Mouse (Mus musculus) liver, embryonic 14.5 days (tissue): ENCODE data around the gene Col4a3. TPM values are rescaled to one million over a fixed set of nuclear protein-coding genes. Genes with fewer than 3 reads are reported as not detected.
A peak's percentile ranks its signal among the peaks of the same experiment; 100 is the strongest.

Experiments used
- ATAC-seq: fragments of 200-750 bp; cut with Nextera tagmentation; 2 replicates; pipeline ENCODE4 v1.8.0; 2017; ENCODE audit warnings: moderate number of reproducible peaks, mild to moderate bottlenecking, moderate library complexity; ENCODE audit not compliant: insufficient read depth
- DNase-seq, 3 experiments: peaks; one replicate each; pipeline ENCODE4 v3.0.0-alpha.2; 2012 to 2013; ENCODE audit warnings: low read depth in 3 of 3, low spot score in 3 of 3
- H3K27ac ChIP-seq: fragments of 300-500 bp; sonication (generic); 2 replicates; pipeline ENCODE4 v1.5.1; 2014; ENCODE audit warnings: moderate library complexity, mild to moderate bottlenecking, control low read depth, inconsistent platforms
- H3K27me3 ChIP-seq: fragments of 300-500 bp; sonication (generic); 2 replicates; pipeline ENCODE4 v1.6.1; 2014; ENCODE audit warnings: mild to moderate bottlenecking, low read length, moderate library complexity; ENCODE audit not compliant: control insufficient read depth, insufficient read depth
- H3K36me3 ChIP-seq: fragments of 300-500 bp; sonication (generic); replicated peaks from 2 replicates; pipeline ENCODE4 v1.6.1; 2014; ENCODE audit warnings: low read depth; ENCODE audit not compliant: control insufficient read depth, insufficient read depth
- H3K4me1 ChIP-seq, 2 experiments: fragments of 200-500 bp in 1 of 2; fragments of 300-500 bp in 1 of 2; sonication (generic) in 1 of 2; replicated peaks; 2 replicates each; pipeline ENCODE4 v1.6.1; 2012 to 2014; ENCODE audit warnings: antibody characterized with exemption in 1 of 2, inconsistent platforms in 1 of 2, low read length in 1 of 2; ENCODE audit not compliant: control insufficient read depth in 2 of 2, insufficient read depth in 2 of 2
- H3K4me2 ChIP-seq: fragments of 300-500 bp; sonication (generic); 2 replicates; pipeline ENCODE4 v1.6.1; 2014; ENCODE audit warnings: low read depth, mild to moderate bottlenecking, control low read depth, moderate library complexity
- H3K4me3 ChIP-seq, 2 experiments: fragments of 200-500 bp in 1 of 2; fragments of 300-500 bp in 1 of 2; sonication (generic) in 1 of 2; 2 replicates each; pipeline ENCODE4 v1.5.1; 2012 to 2014; ENCODE audit warnings: low read depth in 2 of 2, low read length in 2 of 2, mild to moderate bottlenecking in 2 of 2, control low read depth in 1 of 2, inconsistent platforms in 1 of 2, moderate library complexity in 1 of 2; ENCODE audit not compliant: insufficient read depth in 1 of 2
- H3K9ac ChIP-seq: fragments of 300-500 bp; sonication (generic); replicated peaks from 2 replicates; pipeline ENCODE4 v1.6.1; 2014; ENCODE audit warnings: mild to moderate bottlenecking, control low read depth, moderate library complexity
- H3K9me3 ChIP-seq: fragments of 300-500 bp; sonication (generic); 2 replicates; pipeline ENCODE4 v1.6.1; 2016; ENCODE audit warnings: low read length, mixed read lengths; ENCODE audit not compliant: control insufficient read depth
- CTCF ChIP-seq: IDR thresholded peaks from 2 replicates; pipeline ENCODE4 v1.5.1; 2016; ENCODE audit warnings: antibody characterized with exemption, low read depth, control low read depth
- EP300 ChIP-seq: IDR thresholded peaks from 2 replicates; pipeline ENCODE4 v1.6.1; 2016; ENCODE audit warnings: antibody characterized with exemption, low read depth
- WGBS: fragments of 180-500 bp; shearing (Covaris S2); extraction: QIAGEN DNeasy Blood & Tissue Kit; methylation state at CpG from one replicate; pipeline ENCODE4 v1.1.7; 2014; ENCODE audit not compliant: insufficient replicate concordance; 5-methylcytosine and 5-hydroxymethylcytosine counted together
- polyA plus RNA-seq, 2 experiments: library from polyadenylated mRNA; depleted of rRNA in 1 of 2; stranded (reverse) in 1 of 2; unstranded in 1 of 2; fragments of >200 nt; fragmentation: Nextera tagmentation in 1 of 2; extraction: Ambion mirVana in 1 of 2; gene quantifications; 2 replicates each; pipeline versions ENCODE4 v1.2.1 to v1.2.3; 2012 to 2014

The Col4a3 gene
- polyA plus RNA-seq, 2 experiments = 0.10 TPM

- TF ChIP-seq CTCF (peak; percentile 23; the same call in 1 of the 2 replicates), EP300 (no peak)
- DNase-seq (no peak), ATAC-seq (no peak)
- no peaks in the 10 kb centered on the region for H3K36me3 ChIP-seq
- no peak overlapping the region for H3K4me3 ChIP-seq
- H3K4me2 ChIP-seq = no peak overlapping the region
- 70% methylated on average over 2 of the region's 2 CpGs for WGBS
- H3K27me3 ChIP-seq = no peaks in the 10 kb centered on the region
- H3K4me1 ChIP-seq = peaks cover 9 to 14% of the 10 kb centered on the region in 2 experiments; a peak in 3 of 4 replicates
- no peaks in the 10 kb centered on the region for H3K9me3 ChIP-seq
- no peak overlapping the region for H3K9ac ChIP-seq
- H3K27ac ChIP-seq = no peak overlapping the region
These were observed 51.7 kb downstream of the Col4a3 start for GRCm38 (mm10) chr1:82638428-82638827.

GRCm38 (mm10) chr1:82641316-82641987 lies 54.7 kb downstream of the Col4a3 start:
- peak in 2 of 3 experiments; percentile 44 to 46 for DNase-seq
- H3K27me3 ChIP-seq = no peaks in the 10 kb centered on the region
- no peaks in the 10 kb centered on the region for H3K9me3 ChIP-seq
- whole genome bisulfite sequencing = 29% methylated on average over 18 of the region's 18 CpGs
- H3K4me1 ChIP-seq = peaks cover 9 to 14% of the 10 kb centered on the region in 2 experiments; a peak in 3 of 4 replicates
- no peak overlapping the region for H3K27ac ChIP-seq
- H3K9ac ChIP-seq = peak overlapping the region; percentile 29; the same call in 1 of the 2 replicates
- H3K36me3 ChIP-seq = no peaks in the 10 kb centered on the region
- ATAC-seq = no peak
- TF ChIP-seq CTCF = peak; percentile 97
- no peak for TF ChIP-seq EP300
- peak overlapping the region; percentile 64 for H3K4me2 ChIP-seq
- peak overlapping the region in 1 of 2 experiments; percentile 43; a peak in 2 of 4 replicates for H3K4me3 ChIP-seq

- peak overlapping the region; percentile 61 for H3K4me2 ChIP-seq
- 8% methylated on average over 10 of the region's 10 CpGs for WGBS
- no peaks in the 10 kb centered on the region for H3K36me3 ChIP-seq
- H3K4me1 ChIP-seq = peaks cover 9 to 13% of the 10 kb centered on the region in 2 experiments
- H3K27ac ChIP-seq = peak overlapping the region; percentile 18; the same call in 1 of the 2 replicates
- peak; percentile 93 for ATAC-seq
- H3K4me3 ChIP-seq = peak overlapping the region; percentile 8 to 17
- no peak for TF ChIP-seq CTCF
- TF ChIP-seq EP300 = peak; percentile 87
- H3K27me3 ChIP-seq = no peaks in the 10 kb centered on the region
- peak; percentile 63 to 66 (median 66) for DNase-seq
- peak overlapping the region; percentile 28 for H3K9ac ChIP-seq
- no peaks in the 10 kb centered on the region for H3K9me3 ChIP-seq
These were observed 61.3 kb downstream of the Col4a3 start for GRCm38 (mm10) chr1:82647989-82648388.

- no peak overlapping the region for H3K4me2 ChIP-seq
- peaks cover 9 to 13% of the 10 kb centered on the region in 2 experiments for H3K4me1 ChIP-seq
- H3K9me3 ChIP-seq = no peaks in the 10 kb centered on the region
- no peak for TF ChIP-seq EP300
- no peak for TF ChIP-seq CTCF
- H3K4me3 ChIP-seq = no peak overlapping the region
- 78% methylated on average over 4 of the region's 4 CpGs for WGBS
- ATAC-seq (no peak), DNase-seq (no peak)
- H3K27ac ChIP-seq = no peak overlapping the region
- no peaks in the 10 kb centered on the region for H3K36me3 ChIP-seq
- no peaks in the 10 kb centered on the region for H3K27me3 ChIP-seq
- no peak overlapping the region for H3K9ac ChIP-seq
These were observed 64.1 kb downstream of the Col4a3 start for GRCm38 (mm10) chr1:82650868-82651267.

GRCm38 (mm10) chr1:82654046-82654445 lies 67.3 kb downstream of the Col4a3 start:
- WGBS = 57% methylated on average over 7 of the region's 7 CpGs
- H3K4me1 ChIP-seq = no peaks in the 10 kb centered on the region
- no peak for TF ChIP-seq CTCF

More at GRCm38 (mm10) chr1:82654046-82654445, 67.3 kb downstream of the Col4a3 start:
- H3K4me2 ChIP-seq = no peak overlapping the region
- H3K9me3 ChIP-seq = no peaks in the 10 kb centered on the region
- H3K36me3 ChIP-seq = no peaks in the 10 kb centered on the region
- no peak overlapping the region for H3K27ac ChIP-seq
- no peak overlapping the region for H3K4me3 ChIP-seq
- no peak for ATAC-seq
- no peak for DNase-seq
- H3K27me3 ChIP-seq = no peaks in the 10 kb centered on the region
- H3K9ac ChIP-seq = no peak overlapping the region
